Mouse (Mus musculus) heart, postnatal 14 days (tissue): ENCODE measurements at regions not wholly inside any gene's neighbourhood (a gene's known extent, or its start where the extent isn't known, plus 50 kb on each side); places are given as distances from the start of the nearest gene placed in this dataset.
"Not testable (repeated sequence)": the region's sequence is repeated elsewhere in the genome, so short reads cannot be mapped to it uniquely, and the experiment has no call there.

Experiments used
- DNase-seq, 2 experiments: peaks; one replicate each; pipeline ENCODE4 v3.0.0; 2021 to 2022
- intact Hi-C: fragments of 180-260 bp; cut with DNase I; formaldehyde crosslinking; loops from one replicate; pipeline ENCODE4 v1.15.1; 2025

DNA sequence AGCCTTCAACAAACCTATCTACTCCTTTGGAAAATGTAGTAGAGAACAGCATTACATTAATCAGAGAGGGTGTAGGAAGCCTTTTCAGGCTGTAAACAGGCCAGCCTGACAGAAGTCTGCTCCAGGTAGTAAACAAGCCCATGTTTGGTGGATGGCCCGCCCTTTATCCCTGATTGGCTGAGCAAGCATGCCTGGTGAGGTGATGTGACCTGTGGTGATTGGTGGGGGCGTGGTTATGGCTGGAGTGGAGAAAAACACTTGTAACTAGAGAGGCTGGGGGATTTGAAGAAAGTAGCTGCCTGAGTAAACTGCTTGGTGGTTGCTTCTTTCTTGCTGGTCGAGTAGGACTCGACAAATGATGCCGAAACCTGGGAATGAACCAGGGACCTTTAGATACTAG is 621.3 kb upstream of the Dsel start:
- intact Hi-C loops, DNase-seq: not testable (repeated sequence)

GRCm38 (mm10) chr1:112456047-112456446 is 591.3 kb upstream of the Dsel start:
- DNase-seq = peak in 1 of 2 experiments; percentile 2
- intact Hi-C loops = no loop called here

GRCm38 (mm10) chr1:112452390-112452789 is 587.7 kb upstream of the Dsel start:
- intact Hi-C loops = no loop called here
- DNase-seq = no peak

DNA sequence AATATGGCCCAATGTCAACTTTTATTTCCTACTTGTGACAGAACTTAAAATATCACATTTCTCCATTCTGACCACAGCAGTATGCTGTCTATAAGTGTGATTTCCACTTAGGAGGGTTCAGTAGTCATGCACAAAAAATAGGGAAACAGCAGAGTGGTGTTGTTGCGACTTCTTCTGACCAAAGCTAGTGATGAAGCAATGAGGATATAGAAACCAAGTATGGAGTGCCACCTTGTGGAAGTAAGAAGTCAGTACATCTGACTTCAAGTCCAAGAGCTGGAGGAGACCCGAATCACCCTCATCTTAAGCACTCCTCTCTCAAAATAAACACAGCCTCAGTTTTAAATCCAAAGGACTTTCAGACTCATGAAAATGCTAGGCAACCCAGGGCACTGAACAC is 586.9 kb upstream of the Dsel start:
- intact Hi-C loops = loop anchor here (2.0 kb wide), 1 partner anchor 589 kb away; no protein-coding TSS in a partner anchor
- no peak for DNase-seq

DNA sequence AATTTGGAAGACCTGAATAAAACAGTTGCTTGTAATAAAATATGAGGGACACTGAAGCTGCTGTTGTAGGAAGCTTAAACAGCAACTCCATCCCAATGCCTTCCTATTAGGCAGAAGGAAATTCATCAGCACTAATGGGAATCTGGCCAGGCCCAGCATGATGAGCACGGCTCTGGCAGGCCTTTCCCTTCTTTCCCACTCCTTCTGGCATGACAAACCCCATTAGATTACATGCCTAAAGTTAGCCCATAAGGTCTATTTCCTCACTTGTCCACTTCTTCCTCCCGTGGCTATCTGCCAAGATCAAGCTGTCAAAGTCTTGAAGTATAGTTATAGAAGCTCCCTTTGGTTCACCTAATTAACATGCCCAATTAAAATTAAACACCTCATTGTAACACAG is 574.4 kb upstream of the Dsel start:
- no peak for DNase-seq
- intact Hi-C loops = no loop called here

DNA sequence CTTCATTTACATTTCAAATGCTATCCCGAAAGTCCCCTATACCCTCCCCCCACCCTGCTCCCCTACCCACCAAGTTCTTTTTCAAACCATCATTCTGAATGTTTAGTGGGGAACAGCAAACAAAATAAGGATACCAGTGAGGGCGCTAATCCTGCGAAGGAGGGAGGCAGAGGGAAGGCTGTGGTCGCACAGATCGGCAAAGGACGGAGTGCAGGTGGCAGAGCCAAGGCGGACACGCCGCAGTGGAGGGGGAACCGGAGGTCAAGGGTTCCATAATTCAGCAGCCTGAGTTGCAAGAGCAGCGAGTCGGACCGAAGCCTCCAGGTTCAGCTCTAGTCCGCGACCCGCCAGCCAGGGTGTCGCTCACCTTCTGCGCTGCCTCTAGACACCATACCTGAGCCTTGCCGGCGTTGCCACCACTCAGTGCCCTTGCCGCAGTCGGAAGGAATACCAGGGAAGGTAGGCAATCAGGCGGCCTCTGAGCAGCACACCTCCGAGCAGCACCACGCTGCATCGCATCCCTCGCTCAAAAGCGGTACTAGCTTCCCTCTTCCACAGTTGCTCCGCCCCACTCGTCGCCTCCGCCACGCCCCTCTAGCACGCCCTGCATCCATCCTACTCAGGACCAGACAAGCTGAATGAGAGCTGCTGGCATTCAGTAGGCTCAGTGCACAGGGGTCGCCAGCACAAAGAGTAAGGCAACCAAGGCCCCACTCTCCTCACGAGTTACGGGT is 551.8 kb upstream of the Dsel start:
- intact Hi-C loops = no loop called here
- no peak for DNase-seq

DNA sequence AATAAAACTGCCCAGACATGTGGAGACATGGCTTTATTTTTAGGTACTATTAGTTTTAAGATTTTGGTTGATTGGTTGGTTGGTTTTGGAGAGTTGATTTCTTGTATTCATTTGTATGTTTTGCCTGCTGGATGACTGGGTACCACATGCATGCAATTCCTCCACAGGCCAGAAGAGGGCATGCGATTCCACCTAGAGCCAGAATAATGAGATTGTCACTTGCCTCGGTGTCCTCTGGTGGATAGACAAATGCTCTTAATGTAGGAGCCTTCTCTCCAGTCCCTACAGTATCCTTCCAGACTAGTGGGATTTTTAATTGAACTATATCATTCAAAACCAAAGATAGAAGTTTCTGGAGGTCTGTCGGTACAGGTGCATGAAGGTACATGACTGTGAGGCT is 524.1 kb upstream of the Dsel start:
- peak in 1 of 2 experiments; percentile 12 for DNase-seq
- intact Hi-C loops = no loop called here

- intact Hi-C loops = loop anchor here (2.0 kb wide), 1 partner anchor 21 kb away; no protein-coding TSS in a partner anchor
Observed at GRCm38 (mm10) chr1:112384015-112384414, 519.3 kb upstream of the Dsel start.

GRCm38 (mm10) chr1:112379651-112380264 is 515.0 kb upstream of the Dsel start:
- intact Hi-C loops = loop anchor here (2.0 to 5.0 kb wide), 2 partner anchors 515 to 717 kb away; partner anchors contain the start of gene Dsel
- peak in 1 of 2 experiments; percentile 2 for DNase-seq

More at GRCm38 (mm10) chr1:112384015-112384414, 519.3 kb upstream of the Dsel start:
- DNase-seq = no peak

DNA sequence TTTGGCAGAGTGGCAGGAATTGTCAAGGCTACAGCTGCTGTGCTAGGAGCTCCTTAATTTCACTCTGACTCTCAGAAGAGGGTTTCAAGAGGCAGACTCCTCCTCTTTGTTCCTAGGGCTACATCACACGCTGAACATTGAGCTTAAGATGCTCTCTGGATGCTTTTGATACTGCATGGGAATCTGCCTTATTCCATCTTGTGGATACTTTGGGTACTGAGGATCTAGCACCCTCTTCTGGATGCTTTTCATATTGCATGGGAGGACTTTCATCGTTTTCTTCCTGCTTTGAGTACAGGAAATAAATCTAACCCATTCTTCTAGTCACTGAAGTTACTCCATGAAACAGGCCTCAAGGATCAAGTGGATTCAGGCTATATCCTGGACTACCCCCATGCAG is 513.9 kb upstream of the Dsel start:
- intact Hi-C loops = loop anchor here (2.0 to 5.0 kb wide), 2 partner anchors 514 to 716 kb away; partner anchors contain the start of gene Dsel
- peak in 1 of 2 experiments; percentile 7 for DNase-seq

DNA sequence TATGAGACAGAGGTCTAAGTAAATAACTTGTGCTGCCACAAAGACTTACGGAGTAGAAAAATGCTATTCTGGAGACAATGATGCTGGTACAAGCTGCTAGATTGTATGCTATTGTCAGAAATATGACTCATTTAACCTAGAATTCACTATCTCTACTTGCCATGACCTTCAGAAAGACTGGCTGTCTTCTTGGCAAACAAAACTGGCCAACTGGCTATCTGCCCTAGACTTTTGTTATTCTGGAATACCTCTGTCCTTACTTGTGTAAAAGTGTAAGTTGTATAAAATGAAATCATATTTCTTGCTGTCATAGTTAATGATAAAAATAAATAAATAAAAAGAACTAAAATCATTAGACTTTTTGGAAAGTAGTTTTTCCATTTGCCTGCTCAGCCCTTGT is 491.1 kb upstream of the Dsel start:
- DNase-seq = no peak
- intact Hi-C loops = no loop called here
